Mouse (Mus musculus) gastrocnemius, postnatal 4 days (tissue): ENCODE results near the gene Ifna15. TPM values are rescaled to one million over a fixed set of nuclear protein-coding genes. Genes with fewer than 3 reads are reported as not detected.
"Not testable (repeated sequence)": the region's sequence is repeated elsewhere in the genome, so short reads cannot be mapped to it uniquely, and the experiment has no call there.

Experiments
- DNase-seq, 2 experiments: peaks; one replicate each; pipeline ENCODE4 v3.0.0; 2021 to 2022; ENCODE audit warnings: low spot score in 2 of 2, mixed read lengths in 2 of 2
- long read RNA-seq, 2 experiments: library from polyadenylated mRNA; stranded (forward); transcript quantifications; one replicate each; pipeline ENCODE4 v2.0.0; 2021
- total RNA-seq, 2 experiments: library from RNA; stranded (reverse); gene quantifications; 2 replicates each; pipeline ENCODE4 v1.2.3; 2021

Gene Ifna15
- total RNA-seq: not detected
- long read RNA-seq, experiment 1: 0 reads
- long read RNA-seq, experiment 2: 0 reads

DNA sequence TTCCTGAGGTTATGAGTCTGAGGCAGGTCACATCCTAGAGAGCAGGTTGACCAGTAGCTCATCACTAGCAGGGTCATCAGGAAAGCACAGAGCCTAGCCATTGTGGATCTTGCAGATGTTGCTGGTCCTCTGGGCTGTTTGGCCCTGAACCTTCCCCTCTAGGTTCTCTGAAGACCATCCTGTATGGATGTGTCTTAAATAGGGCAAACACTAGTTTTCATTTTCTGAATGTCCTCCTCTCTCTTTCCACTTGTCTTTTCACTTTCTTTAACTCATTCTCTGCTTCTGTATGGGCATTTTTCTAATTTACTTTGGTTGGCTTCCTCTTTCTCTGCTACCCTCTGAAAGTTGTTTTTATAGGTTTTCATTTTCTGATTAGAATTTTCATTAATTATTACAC is at the start of gene Ifna15:
TSS of gene Ifna15 (minus strand) at position 101 of the 400 bp plus-strand sequence.
- not testable (repeated sequence) for DNase-seq

GRCm38 (mm10) chr4:88603276-88603675 is 45.2 kb upstream of the Ifna15 start, which contains the start of gene Ifna12:
Ifna12 (minus strand) TSS chr4:88603376.
- no peak for DNase-seq

- DNase-seq: no peak
Observed at GRCm38 (mm10) chr4:88592285-88592684, 34.2 kb upstream of the Ifna15 start, which contains the start of gene Ifna9. Ifna9 (minus strand) TSS chr4:88592385.

DNA sequence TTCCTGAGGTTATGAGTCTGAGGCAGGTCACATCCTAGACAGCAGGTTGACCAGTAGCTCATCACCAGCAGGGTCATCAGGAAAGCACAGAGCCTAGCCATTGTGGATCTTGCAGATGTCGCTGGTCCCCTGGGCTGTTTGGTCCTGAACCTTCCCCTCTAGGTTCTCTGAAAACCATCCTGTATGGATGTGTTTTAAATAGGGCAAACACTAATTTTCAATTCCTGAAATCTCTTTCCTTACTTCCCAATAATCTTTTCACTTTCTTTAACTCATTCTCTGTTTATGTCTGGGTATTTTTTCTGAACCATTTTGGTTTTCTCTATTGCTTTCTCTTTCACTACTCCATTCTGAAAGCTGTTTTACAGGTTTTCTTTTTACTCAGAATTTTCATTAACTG is 13.7 kb upstream of the Ifna15 start, which contains the start of gene Ifna14:
TSS of gene Ifna14 (minus strand) at position 101 of the 400 bp plus-strand sequence.
- no peak for DNase-seq

GRCm38 (mm10) chr4:88561791-88562190 is 3.7 kb upstream of the Ifna15 start:
- no peak for DNase-seq

DNA sequence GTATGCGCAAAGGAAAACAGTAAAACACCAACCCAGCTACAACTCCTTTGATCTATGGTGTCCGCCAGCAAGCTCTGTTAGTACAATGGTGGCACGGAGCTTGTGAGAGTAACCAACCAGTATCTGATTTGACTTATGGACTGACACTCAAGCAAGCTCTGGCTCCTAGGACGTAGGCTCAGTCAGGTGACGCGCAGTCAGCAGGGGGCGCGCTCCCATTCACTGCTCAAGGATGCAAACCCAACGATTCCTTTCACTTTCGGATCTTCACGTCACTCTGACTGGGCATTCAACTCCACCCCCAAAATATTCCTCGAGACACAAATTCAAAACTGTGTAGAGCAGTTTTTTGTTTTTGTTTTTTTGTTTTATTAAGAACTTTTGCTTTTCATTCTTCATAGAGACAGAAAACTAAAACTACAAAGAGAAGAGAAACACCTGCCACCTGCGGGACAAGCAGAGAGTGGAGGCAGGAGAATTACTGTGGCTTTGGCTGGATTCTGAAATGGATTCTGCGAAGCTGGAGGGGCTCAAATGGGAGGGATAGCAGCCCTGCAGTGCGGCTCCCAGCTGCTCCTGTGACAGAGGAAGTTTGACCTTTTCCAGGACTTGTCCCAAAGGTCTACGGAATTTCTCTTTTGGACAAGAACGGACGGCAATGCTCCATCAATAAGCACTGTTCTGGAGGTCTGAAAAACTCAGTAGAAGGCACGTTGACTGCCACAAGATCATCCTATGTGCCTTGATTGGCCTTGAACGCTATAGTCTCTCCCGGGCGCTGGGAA is 7.7 kb downstream of the Ifna15 start:
- DNase-seq: peak; percentile 43 to 59

GRCm38 (mm10) chr4:88547986-88548385 is 10.1 kb downstream of the Ifna15 start:
- DNase-seq: no peak

- no peak for DNase-seq
Observed at GRCm38 (mm10) chr4:88543649-88544234, 14.3 kb downstream of the Ifna15 start.

- DNase-seq: no peak
Observed at GRCm38 (mm10) chr4:88537328-88537727, 20.7 kb downstream of the Ifna15 start.

DNA sequence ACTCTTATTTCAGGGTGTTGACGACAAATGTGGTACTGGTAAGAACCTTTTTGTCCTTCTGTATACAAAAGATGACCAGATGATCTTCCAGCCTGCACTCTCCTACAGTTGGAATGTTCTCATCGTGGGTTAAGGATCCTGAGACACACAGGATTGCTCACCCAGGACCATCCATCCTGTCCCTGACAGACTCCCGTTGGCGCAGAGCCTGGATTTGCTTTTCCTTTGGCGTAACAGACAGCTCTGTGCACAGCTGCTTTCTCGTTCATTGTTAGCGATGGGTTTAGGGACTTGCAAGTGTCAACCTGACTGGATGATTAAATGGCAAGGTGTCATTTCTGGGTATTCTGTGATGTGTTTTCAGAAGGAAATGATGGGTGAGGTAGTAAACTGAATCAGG is 21.4 kb downstream of the Ifna15 start:
- DNase-seq: no peak

DNA sequence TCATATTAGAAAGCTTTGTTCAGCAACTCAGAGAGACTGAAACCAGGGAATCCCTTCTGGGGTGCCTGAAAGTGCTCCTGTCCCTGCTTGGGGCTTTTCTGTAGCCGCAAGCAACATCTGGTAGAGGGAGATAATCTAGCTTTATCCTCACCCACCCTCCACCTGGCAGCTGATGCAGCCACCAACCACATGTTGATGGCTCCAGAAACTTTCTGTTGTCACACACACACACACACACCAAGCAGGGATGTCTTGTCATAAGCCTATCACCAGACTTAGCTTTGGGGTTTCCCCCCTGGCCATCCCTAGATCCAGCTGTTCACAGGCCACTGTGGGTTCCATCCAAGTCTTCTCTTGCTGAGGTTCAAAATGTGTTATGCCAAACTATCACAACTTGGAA is 22.3 kb downstream of the Ifna15 start:
- no peak for DNase-seq

- DNase-seq: no peak
Observed at GRCm38 (mm10) chr4:88534903-88535302, 23.1 kb downstream of the Ifna15 start.

DNA sequence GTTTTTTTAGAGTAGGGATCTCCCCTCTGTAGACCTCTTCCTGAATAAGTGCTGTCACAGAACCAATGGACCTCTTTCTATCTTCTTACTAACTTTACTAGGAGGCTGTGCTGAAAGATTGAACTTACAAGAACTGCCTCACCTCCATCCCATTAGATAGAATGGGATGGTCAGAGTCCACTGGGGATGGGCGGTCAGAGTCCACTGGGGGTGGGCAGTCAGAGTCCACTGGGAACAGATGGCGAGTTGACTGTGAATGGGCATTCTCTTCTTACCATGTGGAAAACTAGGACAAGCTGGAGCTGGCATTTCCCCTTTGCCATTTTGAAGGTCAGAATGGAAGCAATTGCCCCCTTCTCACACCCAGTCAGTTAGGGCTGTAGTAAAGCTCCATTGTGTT is 24.5 kb downstream of the Ifna15 start:
- no peak for DNase-seq

DNA sequence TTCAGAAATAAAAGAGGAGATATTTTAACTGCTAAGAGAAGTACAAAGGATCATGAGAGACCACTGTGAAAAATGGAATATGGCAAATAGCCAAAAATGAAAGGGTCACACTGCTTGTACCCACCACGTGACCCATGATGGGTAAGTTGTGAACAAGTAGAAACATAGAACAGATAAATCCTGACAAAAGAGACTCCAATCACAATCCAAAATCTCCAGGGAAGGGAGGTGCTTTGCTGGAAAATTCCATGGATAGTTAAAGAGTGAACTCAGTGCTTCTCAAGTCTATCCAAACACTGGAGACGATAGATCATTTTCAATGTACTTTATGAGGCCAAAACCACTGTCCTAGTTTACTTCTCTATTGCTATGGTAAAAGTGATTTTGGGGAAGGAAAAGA is 27.2 kb downstream of the Ifna15 start:
- no peak for DNase-seq

DNA sequence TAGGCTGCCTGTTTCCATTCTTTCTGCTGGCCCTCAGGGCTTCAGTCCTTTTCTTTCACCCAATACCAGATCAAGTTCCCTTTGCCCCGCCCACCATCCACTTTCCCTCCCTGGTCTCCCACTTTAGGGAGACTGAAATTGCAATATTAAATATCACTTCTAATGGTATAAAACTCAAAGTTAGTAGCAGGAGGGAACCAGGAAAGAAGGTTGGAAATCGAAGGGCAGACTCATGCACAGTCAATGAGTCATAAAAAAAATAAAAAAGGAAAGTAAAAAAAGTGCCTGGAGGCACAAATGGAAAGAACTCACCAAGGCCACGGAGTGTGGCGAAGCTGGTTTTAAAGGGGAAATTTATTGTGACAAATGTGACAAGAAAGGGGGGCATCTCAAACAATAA is 27.8 kb downstream of the Ifna15 start:
- no peak for DNase-seq

GRCm38 (mm10) chr4:88526379-88527049 is 31.5 kb downstream of the Ifna15 start:
- no peak for DNase-seq

DNA sequence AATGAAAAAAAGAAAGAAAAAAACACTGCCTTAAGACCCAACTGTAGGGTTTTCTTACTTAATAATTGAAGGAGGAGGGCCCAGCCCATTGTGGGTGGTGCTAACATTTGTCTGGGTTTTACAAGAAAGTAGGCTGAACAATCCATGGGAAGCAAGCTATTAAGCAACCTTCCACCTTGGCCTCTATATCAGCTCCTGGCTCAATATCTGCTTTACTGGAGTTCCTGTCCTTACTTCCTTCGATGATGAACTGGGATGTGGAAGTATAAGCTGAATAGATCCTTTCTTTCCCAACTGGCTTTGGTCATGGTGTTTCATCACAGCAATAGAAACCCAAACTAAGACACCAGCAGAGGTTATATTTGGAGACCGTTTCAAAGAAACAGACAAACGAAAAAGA is 32.7 kb downstream of the Ifna15 start:
- no peak for DNase-seq

GRCm38 (mm10) chr4:88523241-88523640 is 34.8 kb downstream of the Ifna15 start:
- no peak for DNase-seq

DNA sequence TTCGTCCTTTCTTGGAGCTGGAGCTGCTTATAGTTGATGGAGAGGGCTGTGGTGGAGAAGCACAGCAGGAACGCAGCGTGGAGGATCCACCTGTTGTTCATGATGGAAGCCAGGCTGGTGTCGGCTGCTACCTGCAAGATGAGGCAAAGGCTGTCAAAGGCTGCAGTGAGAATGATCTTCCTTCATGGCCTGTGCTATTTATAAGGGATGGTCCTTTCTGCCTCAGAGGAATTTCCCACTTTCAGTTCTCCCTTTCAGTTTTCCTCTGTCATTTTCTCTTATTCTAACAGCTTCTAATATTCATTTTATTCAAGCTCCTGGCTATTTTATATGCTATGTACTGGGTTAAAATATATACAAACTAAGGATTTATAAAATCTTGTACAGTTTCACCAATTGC is 35.4 kb downstream of the Ifna15 start, which contains the start of gene Ifnb1:
TSS of gene Ifnb1 (minus strand) at position 101 of the 400 bp plus-strand sequence.
- DNase-seq: no peak

GRCm38 (mm10) chr4:88517957-88518356 is 40.1 kb downstream of the Ifna15 start:
- no peak for DNase-seq

GRCm38 (mm10) chr4:88515711-88516211 is 42.3 kb downstream of the Ifna15 start:
- no peak for DNase-seq

- DNase-seq: no peak
Observed at GRCm38 (mm10) chr4:88515250-88515649, 42.8 kb downstream of the Ifna15 start.
